Mouse (Mus musculus) heart, embryonic 15.5 days (tissue): ENCODE results near the gene Eif4e. TPM values are rescaled to one million over a fixed set of nuclear protein-coding genes. Genes with fewer than 3 reads are reported as not detected.

Experiments
- ATAC-seq: fragments of 200-750 bp; cut with Nextera tagmentation; replicated peaks from 2 replicates; pipeline ENCODE4 v1.8.0; 2017; ENCODE audit warnings: low read depth, moderate TSS enrichment; ENCODE audit not compliant: insufficient number of reproducible peaks, insufficient read depth, low FRiP score
- H3K27ac ChIP-seq: fragments of 300-500 bp; sonication (generic); 2 replicates; pipeline ENCODE4 v1.5.1; 2015; ENCODE audit warnings: mild to moderate bottlenecking, inconsistent platforms
- H3K27me3 ChIP-seq: fragments of 300-500 bp; sonication (generic); 2 replicates; pipeline ENCODE4 v1.6.1; 2015; ENCODE audit warnings: inconsistent platforms
- H3K36me3 ChIP-seq: fragments of 300-500 bp; sonication (generic); 2 replicates; pipeline ENCODE4 v1.6.1; 2015; ENCODE audit warnings: mild to moderate bottlenecking, inconsistent platforms
- H3K4me1 ChIP-seq: fragments of 300-500 bp; sonication (generic); replicated peaks from 2 replicates; pipeline ENCODE4 v1.6.1; 2015; ENCODE audit warnings: inconsistent platforms
- H3K4me2 ChIP-seq: fragments of 300-500 bp; sonication (generic); 2 replicates; pipeline ENCODE4 v1.6.1; 2015; ENCODE audit warnings: inconsistent platforms, mild to moderate bottlenecking, moderate library complexity
- H3K4me3 ChIP-seq: fragments of 300-500 bp; sonication (generic); 2 replicates; pipeline ENCODE4 v1.5.1; 2015; ENCODE audit warnings: mild to moderate bottlenecking, inconsistent platforms
- H3K9ac ChIP-seq: fragments of 300-500 bp; sonication (generic); 2 replicates; pipeline ENCODE4 v1.6.1; 2015; ENCODE audit warnings: mild to moderate bottlenecking, inconsistent platforms
- H3K9me3 ChIP-seq: fragments of 300-500 bp; sonication (generic); replicated peaks from 2 replicates; pipeline ENCODE4 v1.6.1; 2016; ENCODE audit warnings: inconsistent platforms
- WGBS: fragments of 180-500 bp; shearing (Covaris S2); methylation state at CpG from one replicate; pipeline ENCODE4 v1.1.7; 2015; ENCODE audit warnings: mixed read lengths; 5-methylcytosine and 5-hydroxymethylcytosine counted together
- polyA plus RNA-seq: library from polyadenylated mRNA; unstranded; fragments of >200 nt; fragmentation: Nextera tagmentation; extraction: Ambion mirVana; gene quantifications from 2 replicates; pipeline ENCODE4 v1.2.1, GENCODE M21; 2015

Eif4e gene
- polyA plus RNA-seq: 207 and 232 TPM in 2 replicates

- peak; percentile 29; the same call in 1 of the 2 replicates for ATAC-seq
- peak within 1 kb of the TSS; percentile 88 for H3K4me2 ChIP-seq
Measured at GRCm38 (mm10) chr3:138526073-138526915, at the start of gene Eif4e. Gene Eif4e (plus strand): TSS chr3:138526179.

GRCm38 (mm10) chr3:138479489-138479888 lies 46.5 kb upstream of the Eif4e start:
- WGBS: 89% methylated on average over 8 of the region's 8 CpGs
- no peak overlapping the region for H3K27ac ChIP-seq
- no peaks in the 10 kb centered on the region for H3K27me3 ChIP-seq
- no peaks in the 10 kb centered on the region for H3K9me3 ChIP-seq
- no peak for ATAC-seq
- H3K9ac ChIP-seq: no peak overlapping the region
- peaks cover 9% of the 10 kb centered on the region; the same call in 1 of the 2 replicates for H3K4me1 ChIP-seq
- H3K36me3 ChIP-seq: peaks cover 22% of the 10 kb centered on the region
- H3K4me2 ChIP-seq: no peak overlapping the region
- no peak overlapping the region for H3K4me3 ChIP-seq

More at GRCm38 (mm10) chr3:138526073-138526915, at the start of gene Eif4e:
- H3K9me3 ChIP-seq: no peaks in the 10 kb centered on the region
- 2% methylated on average over 39 of the region's 39 CpGs for WGBS
- peak within 1 kb of the TSS; percentile 96 for H3K27ac ChIP-seq
- no peaks in the 10 kb centered on the region for H3K27me3 ChIP-seq
- peak within 1 kb of the TSS; percentile 78 for H3K4me3 ChIP-seq
- peaks cover 28% of the 10 kb centered on the region for H3K4me1 ChIP-seq
- H3K36me3 ChIP-seq: no peaks in the 10 kb centered on the region
- peak within 1 kb of the TSS; percentile 71 for H3K9ac ChIP-seq

- peaks cover 9% of the 10 kb centered on the region; the same call in 1 of the 2 replicates for H3K4me1 ChIP-seq
- no peak overlapping the region for H3K9ac ChIP-seq
- H3K36me3 ChIP-seq: peaks cover 32% of the 10 kb centered on the region
- H3K27me3 ChIP-seq: no peaks in the 10 kb centered on the region
- no peaks in the 10 kb centered on the region for H3K9me3 ChIP-seq
- H3K4me2 ChIP-seq: 0 out of 2 replicates have a peak overlapping the region, but pooled peaks have one; percentile 4
- H3K4me3 ChIP-seq: no peak overlapping the region
- WGBS: 38% methylated on average over 14 of the region's 14 CpGs
- ATAC-seq: no peak
- H3K27ac ChIP-seq: no peak overlapping the region
Measured at GRCm38 (mm10) chr3:138481526-138482284, 44.3 kb upstream of the Eif4e start.

- Histone ChIP-seq H3K9me3 (no peaks in the 10 kb centered on the region), H3K9ac (no peak overlapping the region), H3K27me3 (no peaks in the 10 kb centered on the region), H3K4me2 (no peak overlapping the region), H3K4me3 (no peak overlapping the region), H3K36me3 (peaks cover 32% of the 10 kb centered on the region), H3K4me1 (peaks cover 18% of the 10 kb centered on the region), H3K27ac (no peak overlapping the region)
- WGBS: 84% methylated on average over 2 of the region's 2 CpGs
- ATAC-seq: no peak
Measured at GRCm38 (mm10) chr3:138483240-138483639, 42.7 kb upstream of the Eif4e start.

- Histone ChIP-seq H3K9me3 (no peaks in the 10 kb centered on the region), H3K4me1 (peaks cover 13% of the 10 kb centered on the region), H3K4me2 (peak overlapping the region; percentile 77), H3K27ac (peak overlapping the region; percentile 83), H3K36me3 (peaks cover 13% of the 10 kb centered on the region), H3K4me3 (peak overlapping the region; percentile 90), H3K27me3 (no peaks in the 10 kb centered on the region), H3K9ac (peak overlapping the region; percentile 91)
- peak; percentile 61 for ATAC-seq
- WGBS: under 1% methylated on average over 59 of the region's 61 CpGs
Measured at GRCm38 (mm10) chr3:138488584-138489326, 37.2 kb upstream of the Eif4e start.

GRCm38 (mm10) chr3:138489327-138490033 lies 36.5 kb upstream of the Eif4e start, which contains the start of gene Metap1:
Gene Metap1 (minus strand): TSS chr3:138489515.
- Histone ChIP-seq H3K4me3 (peak within 1 kb of the TSS; percentile 90), H3K36me3 (peaks cover 10% of the 10 kb centered on the region)

GRCm38 (mm10) chr3:138490034-138490337 lies 36.0 kb upstream of the Eif4e start:
- WGBS: 19% methylated on average over 6 of the region's 6 CpGs
- H3K4me3 ChIP-seq: peak overlapping the region; percentile 90
- peak overlapping the region; percentile 67 for H3K9ac ChIP-seq
- peaks cover 13% of the 10 kb centered on the region for H3K4me1 ChIP-seq
- peak overlapping the region; percentile 76 for H3K4me2 ChIP-seq
- no peak overlapping the region for H3K27ac ChIP-seq
- no peaks in the 10 kb centered on the region for H3K27me3 ChIP-seq
- H3K36me3 ChIP-seq: peaks cover 5% of the 10 kb centered on the region; the same call in 1 of the 2 replicates
- no peak for ATAC-seq
- no peaks in the 10 kb centered on the region for H3K9me3 ChIP-seq

More at GRCm38 (mm10) chr3:138489327-138490033, 36.5 kb upstream of the Eif4e start, which contains the start of gene Metap1:
- peaks cover 13% of the 10 kb centered on the region for H3K4me1 ChIP-seq
- ATAC-seq: peak; percentile 98
- H3K27ac ChIP-seq: peak within 1 kb of the TSS; percentile 83
- peak within 1 kb of the TSS; percentile 77 for H3K4me2 ChIP-seq
- H3K9ac ChIP-seq: peak within 1 kb of the TSS; percentile 91
- no peaks in the 10 kb centered on the region for H3K27me3 ChIP-seq
- WGBS: under 1% methylated on average over 40 of the region's 65 CpGs
- no peaks in the 10 kb centered on the region for H3K9me3 ChIP-seq

- WGBS: 82% methylated on average over 3 of the region's 3 CpGs
- no peak for ATAC-seq
Measured at GRCm38 (mm10) chr3:138493668-138494067, 32.3 kb upstream of the Eif4e start.

GRCm38 (mm10) chr3:138494565-138494964 lies 31.4 kb upstream of the Eif4e start:
- ATAC-seq: no peak
- Histone ChIP-seq H3K36me3 (no peaks in the 10 kb centered on the region), H3K9me3 (no peaks in the 10 kb centered on the region), H3K9ac (no peak overlapping the region), H3K4me3 (no peak overlapping the region), H3K4me1 (no peaks in the 10 kb centered on the region), H3K27ac (no peak overlapping the region), H3K27me3 (no peaks in the 10 kb centered on the region), H3K4me2 (no peak overlapping the region)
- WGBS: 28% methylated on average over 1 of the region's 1 CpGs

More at GRCm38 (mm10) chr3:138493668-138494067, 32.3 kb upstream of the Eif4e start:
- H3K27ac ChIP-seq: no peak overlapping the region
- no peak overlapping the region for H3K4me3 ChIP-seq
- no peaks in the 10 kb centered on the region for H3K4me1 ChIP-seq
- H3K9me3 ChIP-seq: no peaks in the 10 kb centered on the region
- H3K9ac ChIP-seq: no peak overlapping the region
- H3K4me2 ChIP-seq: no peak overlapping the region
- H3K36me3 ChIP-seq: no peaks in the 10 kb centered on the region
- H3K27me3 ChIP-seq: no peaks in the 10 kb centered on the region
